Mouse (Mus musculus) stomach, postnatal 0 days (tissue): ENCODE results near the gene Smad6.

ENCODE experiments used
- CTCF ChIP-seq: IDR thresholded peaks from 2 replicates; pipeline ENCODE4 v1.5.1; 2016; ENCODE audit warnings: antibody characterized with exemption, low read depth, mild to moderate bottlenecking, moderate library complexity
- EP300 ChIP-seq: optimal IDR thresholded peaks from 2 replicates; pipeline ENCODE3; 2016; ENCODE audit warnings: antibody characterized with exemption

- TF ChIP-seq CTCF: peak; percentile 44
- no peak for TF ChIP-seq EP300
Measured at GRCm38 (mm10) chr9:64045117-64045890, 23.4 kb upstream of the Smad6 start.
